Mouse (Mus musculus): Measurements from ENCODE around the gene Wipi2. TPM values are rescaled to one million over a fixed set of nuclear protein-coding genes. Genes with fewer than 3 reads are reported as not detected.

Wipi2 gene
- total RNA-seq, 2 experiments from 2014 or later, result 95.2 to 104 TPM

Other genes starting within 250 kb of the Wipi2 start
- gene Foxk1, start 226.2 kb upstream of the Wipi2 start, total RNA-seq (2021), result 10 to 100 TPM; 21.3 to 22.3 TPM
- gene Ap5z1, start 163.8 kb upstream of the Wipi2 start, total RNA-seq (2021), result 10 to 100 TPM; 13.4 to 17.9 TPM
- gene Papolb, start 97.6 kb upstream of the Wipi2 start, total RNA-seq (2021), result under 1 TPM in 1 of 2 experiments, not detected in 1; 0.36 TPM
- 1 to 10 TPM; 3.3 to 5.5 TPM for gene Radil, start 76.6 kb upstream of the Wipi2 start, total RNA-seq (2021)
- 10 to 100 TPM; 21.6 to 35.2 TPM for gene Mmd2, start 18.9 kb upstream of the Wipi2 start, total RNA-seq (2021)
- gene Slc29a4, start 64.8 kb downstream of the Wipi2 start, total RNA-seq (2021), result 10 to 100 TPM; 14.4 to 22.8 TPM
- 10 to 100 TPM; 79.8 to 81.9 TPM for gene Tnrc18, start 190.0 kb downstream of the Wipi2 start, total RNA-seq (2021)